Mouse (Mus musculus): ENCODE results near the gene Unkl.

GRCm38 (mm10) chr17:25274571-25275346, 86.6 kb downstream of the Unkl start, which contains the start of gene Ube2i:
- TF ChIP-seq EP300 (IDR thresholded peaks at IDR 0.05; ENCODE audit: low read depth) (no peak), CTCF (IDR thresholded peaks at IDR 0.05; ENCODE audit: low read depth) (no peak)

Measured in liver, embryonic 14.5 days (tissue).